Mouse (Mus musculus): ENCODE data around the gene Atp6v1a. TPM values are rescaled to one million over a fixed set of nuclear protein-coding genes. Genes with fewer than 3 reads are reported as not detected.

Gene Atp6v1a
- polyA plus RNA-seq, 1 experiment from 2014 or later: 47.0 TPM

- no peak for ATAC-seq (replicated peaks; ENCODE audit: insufficient number of reproducible peaks, low FRiP score, low TSS enrichment)
- Histone ChIP-seq H3K27me3 (ENCODE audit: control insufficient read depth, insufficient read depth, low read length) (no peaks in the 10 kb centered on the region), H3K27ac (ENCODE audit: low read depth, low read length) (peak overlapping the region; percentile 92), H3K4me1 (ENCODE audit: control insufficient read depth, insufficient read depth, low read length) (peaks cover 10% of the 10 kb centered on the region; the same call in 1 of the 2 replicates), H3K36me3 (ENCODE audit: control insufficient read depth, insufficient read depth, low read length) (no peaks in the 10 kb centered on the region), H3K4me2 (peak overlapping the region; percentile 72), H3K9me3 (replicated peaks; ENCODE audit: control insufficient read depth, low read length) (no peaks in the 10 kb centered on the region), H3K4me3 (ENCODE audit: low read depth, low read length) (peak overlapping the region; percentile 70), H3K9ac (ENCODE audit: low read depth, low read length) (peak overlapping the region; percentile 92)
- 13% methylated on average over 7 of the region's 7 CpGs for WGBS (ENCODE audit: insufficient replicate concordance)
Measured at GRCm38 (mm10) chr16:44173966-44174530, 34.5 kb upstream of the Atp6v1a start.

- Histone ChIP-seq H3K9ac (ENCODE audit: low read depth, low read length) (peak within 1 kb of the TSS; percentile 92), H3K27me3 (ENCODE audit: control insufficient read depth, insufficient read depth, low read length) (no peaks in the 10 kb centered on the region), H3K27ac (ENCODE audit: low read depth, low read length) (peak within 1 kb of the TSS; percentile 92), H3K9me3 (replicated peaks; ENCODE audit: control insufficient read depth, low read length) (no peaks in the 10 kb centered on the region), H3K4me1 (ENCODE audit: control insufficient read depth, insufficient read depth, low read length) (peaks cover 10% of the 10 kb centered on the region; the same call in 1 of the 2 replicates), H3K4me2 (peak within 1 kb of the TSS; percentile 75), H3K36me3 (ENCODE audit: control insufficient read depth, insufficient read depth, low read length) (no peaks in the 10 kb centered on the region), H3K4me3 (ENCODE audit: low read depth, low read length) (peak within 1 kb of the TSS; percentile 70)
- under 1% methylated on average over 62 of the region's 77 CpGs for WGBS (ENCODE audit: insufficient replicate concordance)
- ATAC-seq (replicated peaks; ENCODE audit: insufficient number of reproducible peaks, low FRiP score, low TSS enrichment): peak; percentile 72
Measured at GRCm38 (mm10) chr16:44173155-44173941, 33.8 kb upstream of the Atp6v1a start, which contains the start of gene Usf3. Gene Usf3, plus strand, starts transcription at chr16:44173246.

- Histone ChIP-seq H3K4me3 (ENCODE audit: low read depth, low read length) (peak overlapping the region; percentile 70), H3K4me2 (peak overlapping the region; percentile 75), H3K27ac (ENCODE audit: low read depth, low read length) (peak overlapping the region; percentile 92), H3K36me3 (ENCODE audit: control insufficient read depth, insufficient read depth, low read length) (no peaks in the 10 kb centered on the region), H3K9me3 (replicated peaks; ENCODE audit: control insufficient read depth, low read length) (no peaks in the 10 kb centered on the region), H3K9ac (ENCODE audit: low read depth, low read length) (peak overlapping the region; percentile 92), H3K4me1 (ENCODE audit: control insufficient read depth, insufficient read depth, low read length) (peaks cover 10% of the 10 kb centered on the region; the same call in 1 of the 2 replicates), H3K27me3 (ENCODE audit: control insufficient read depth, insufficient read depth, low read length) (no peaks in the 10 kb centered on the region)
- peak; percentile 99 for ATAC-seq (replicated peaks; ENCODE audit: insufficient number of reproducible peaks, low FRiP score, low TSS enrichment)
- under 1% methylated on average over 26 of the region's 26 CpGs for WGBS (ENCODE audit: insufficient replicate concordance)
Measured at GRCm38 (mm10) chr16:44172297-44173154, 33.0 kb upstream of the Atp6v1a start.

DNA sequence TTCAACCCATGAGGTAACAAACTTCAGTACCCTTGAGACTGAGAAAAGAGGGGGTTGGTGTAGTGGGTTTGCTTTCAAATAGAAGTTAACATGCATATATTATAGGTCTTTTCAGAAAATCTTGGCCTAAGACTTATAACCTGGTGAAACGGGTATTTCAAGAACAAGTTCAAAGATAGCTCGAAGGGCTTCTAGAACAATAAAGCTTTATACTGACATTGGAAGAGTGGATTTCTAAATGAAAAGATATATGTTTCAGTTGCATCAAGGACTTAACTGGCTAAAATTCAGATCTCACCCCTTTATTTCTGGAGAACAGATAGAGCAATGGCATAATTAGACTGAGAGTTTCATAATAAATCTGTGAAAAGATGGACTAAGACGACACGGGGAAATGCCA lies 29.5 kb upstream of the Atp6v1a start:
- H3K27me3 ChIP-seq (ENCODE audit: control insufficient read depth, insufficient read depth, low read length): no peaks in the 10 kb centered on the region
- H3K36me3 ChIP-seq (ENCODE audit: control insufficient read depth, insufficient read depth, low read length): no peaks in the 10 kb centered on the region
- H3K4me3 ChIP-seq (ENCODE audit: low read depth, low read length): no peak overlapping the region
- H3K4me2 ChIP-seq: no peak overlapping the region
- H3K27ac ChIP-seq (ENCODE audit: low read depth, low read length): no peak overlapping the region
- 83% methylated on average over 4 of the region's 4 CpGs for WGBS (ENCODE audit: insufficient replicate concordance)
- no peaks in the 10 kb centered on the region for H3K9me3 ChIP-seq (replicated peaks; ENCODE audit: control insufficient read depth, low read length)
- no peak overlapping the region for H3K9ac ChIP-seq (ENCODE audit: low read depth, low read length)
- no peaks in the 10 kb centered on the region for H3K4me1 ChIP-seq (ENCODE audit: control insufficient read depth, insufficient read depth, low read length)
- no peak for ATAC-seq (replicated peaks; ENCODE audit: insufficient number of reproducible peaks, low FRiP score, low TSS enrichment)

GRCm38 (mm10) chr16:44165182-44165581 lies 25.7 kb upstream of the Atp6v1a start:
- Histone ChIP-seq H3K9me3 (replicated peaks; ENCODE audit: control insufficient read depth, low read length) (no peaks in the 10 kb centered on the region), H3K9ac (ENCODE audit: low read depth, low read length) (no peak overlapping the region), H3K27ac (ENCODE audit: low read depth, low read length) (no peak overlapping the region), H3K4me2 (no peak overlapping the region), H3K4me3 (ENCODE audit: low read depth, low read length) (no peak overlapping the region), H3K4me1 (ENCODE audit: control insufficient read depth, insufficient read depth, low read length) (no peaks in the 10 kb centered on the region), H3K27me3 (ENCODE audit: control insufficient read depth, insufficient read depth, low read length) (no peaks in the 10 kb centered on the region), H3K36me3 (ENCODE audit: control insufficient read depth, insufficient read depth, low read length) (no peaks in the 10 kb centered on the region)
- no peak for ATAC-seq (replicated peaks; ENCODE audit: insufficient number of reproducible peaks, low FRiP score, low TSS enrichment)
- 52% methylated on average over 3 of the region's 3 CpGs for WGBS (ENCODE audit: insufficient replicate concordance)

DNA sequence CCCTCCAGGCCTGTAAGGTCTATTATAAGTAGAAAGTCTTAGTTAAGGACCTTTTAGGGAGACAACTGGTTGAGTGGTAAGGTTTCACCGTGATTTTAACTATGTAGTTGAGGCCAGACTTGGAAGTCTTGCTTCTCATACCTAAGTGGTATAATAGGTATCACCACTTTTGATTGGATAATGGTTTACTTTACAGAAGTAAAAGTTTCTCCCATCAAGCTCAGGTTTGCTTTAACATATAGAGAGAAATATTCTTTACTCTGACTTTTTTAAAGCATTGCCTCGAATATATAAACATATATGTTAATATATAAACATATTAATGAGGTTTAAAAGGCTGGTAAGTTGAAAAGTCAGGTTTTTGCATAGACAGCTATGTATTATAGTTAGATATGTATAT lies 24.3 kb upstream of the Atp6v1a start:
- no peaks in the 10 kb centered on the region for H3K4me1 ChIP-seq (ENCODE audit: control insufficient read depth, insufficient read depth, low read length)
- no peak overlapping the region for H3K4me2 ChIP-seq
- no peaks in the 10 kb centered on the region for H3K9me3 ChIP-seq (replicated peaks; ENCODE audit: control insufficient read depth, low read length)
- ATAC-seq (replicated peaks; ENCODE audit: insufficient number of reproducible peaks, low FRiP score, low TSS enrichment): no peak
- 82% methylated on average over 2 of the region's 2 CpGs for WGBS (ENCODE audit: insufficient replicate concordance)
- H3K27me3 ChIP-seq (ENCODE audit: control insufficient read depth, insufficient read depth, low read length): no peaks in the 10 kb centered on the region
- H3K36me3 ChIP-seq (ENCODE audit: control insufficient read depth, insufficient read depth, low read length): no peaks in the 10 kb centered on the region
- H3K27ac ChIP-seq (ENCODE audit: low read depth, low read length): no peak overlapping the region
- H3K4me3 ChIP-seq (ENCODE audit: low read depth, low read length): no peak overlapping the region
- H3K9ac ChIP-seq (ENCODE audit: low read depth, low read length): no peak overlapping the region

DNA sequence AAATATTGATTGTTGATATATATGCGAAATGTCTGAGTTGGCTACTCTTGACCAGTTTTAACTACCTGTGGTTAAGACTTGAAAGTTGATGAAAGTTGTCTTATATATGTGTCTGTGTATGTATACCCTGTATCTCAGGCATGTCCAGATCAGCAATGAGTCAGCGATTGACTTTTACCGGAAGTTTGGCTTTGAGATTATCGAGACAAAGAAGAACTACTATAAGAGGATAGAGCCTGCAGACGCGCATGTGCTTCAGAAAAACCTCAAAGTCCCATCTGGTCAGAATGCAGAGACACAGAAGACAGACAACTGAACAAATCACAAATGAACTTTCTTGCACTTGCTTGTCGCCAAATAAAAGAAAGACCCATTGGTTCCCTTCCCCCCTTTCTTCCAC lies 19.8 kb upstream of the Atp6v1a start:
- no peak for ATAC-seq (replicated peaks; ENCODE audit: insufficient number of reproducible peaks, low FRiP score, low TSS enrichment)
- no peak overlapping the region for H3K4me2 ChIP-seq
- H3K4me1 ChIP-seq (ENCODE audit: control insufficient read depth, insufficient read depth, low read length): no peaks in the 10 kb centered on the region
- H3K36me3 ChIP-seq (ENCODE audit: control insufficient read depth, insufficient read depth, low read length): no peaks in the 10 kb centered on the region
- H3K9ac ChIP-seq (ENCODE audit: low read depth, low read length): no peak overlapping the region
- H3K27ac ChIP-seq (ENCODE audit: low read depth, low read length): no peak overlapping the region
- no peaks in the 10 kb centered on the region for H3K9me3 ChIP-seq (replicated peaks; ENCODE audit: control insufficient read depth, low read length)
- 88% methylated on average over 7 of the region's 7 CpGs for WGBS (ENCODE audit: insufficient replicate concordance)
- H3K4me3 ChIP-seq (ENCODE audit: low read depth, low read length): no peak overlapping the region
- no peaks in the 10 kb centered on the region for H3K27me3 ChIP-seq (ENCODE audit: control insufficient read depth, insufficient read depth, low read length)

- 67% methylated on average over 6 of the region's 6 CpGs for whole genome bisulfite sequencing (ENCODE audit: insufficient replicate concordance)
- H3K27me3 ChIP-seq (ENCODE audit: control insufficient read depth, insufficient read depth, low read length): no peaks in the 10 kb centered on the region
- H3K4me3 ChIP-seq (ENCODE audit: low read depth, low read length): no peak overlapping the region
- H3K4me1 ChIP-seq (ENCODE audit: control insufficient read depth, insufficient read depth, low read length): no peaks in the 10 kb centered on the region
- ATAC-seq (replicated peaks; ENCODE audit: insufficient number of reproducible peaks, low FRiP score, low TSS enrichment): no peak
- H3K36me3 ChIP-seq (ENCODE audit: control insufficient read depth, insufficient read depth, low read length): no peaks in the 10 kb centered on the region
- H3K27ac ChIP-seq (ENCODE audit: low read depth, low read length): no peak overlapping the region
- H3K4me2 ChIP-seq: no peak overlapping the region
- H3K9ac ChIP-seq (ENCODE audit: low read depth, low read length): no peak overlapping the region
- no peaks in the 10 kb centered on the region for H3K9me3 ChIP-seq (replicated peaks; ENCODE audit: control insufficient read depth, low read length)
Measured at GRCm38 (mm10) chr16:44154497-44155057, 15.1 kb upstream of the Atp6v1a start.

All from heart, embryonic 11.5 days (tissue).